Mouse (Mus musculus) lung, embryonic 16.5 days (tissue): ENCODE results near the gene Slc8b1. TPM values are rescaled to one million over a fixed set of nuclear protein-coding genes. Genes with fewer than 3 reads are reported as not detected.

Experiments used
- ATAC-seq: fragments of 200-750 bp; cut with Nextera tagmentation; 2 replicates; pipeline ENCODE4 v1.8.0; 2017; ENCODE audit warnings: low read depth, mild to moderate bottlenecking, moderate library complexity
- H3K27ac ChIP-seq: fragments of 300-500 bp; sonication (generic); 2 replicates; pipeline ENCODE4 v1.5.1; 2014; ENCODE audit warnings: mild to moderate bottlenecking, control low read depth, low read length
- H3K27me3 ChIP-seq: fragments of 300-500 bp; sonication (generic); 2 replicates; pipeline ENCODE4 v1.6.1; 2014; ENCODE audit warnings: low read depth, low read length, mixed read lengths; ENCODE audit not compliant: control insufficient read depth, insufficient read depth
- H3K36me3 ChIP-seq: fragments of 300-500 bp; sonication (generic); 2 replicates; pipeline ENCODE4 v1.6.1; 2014; ENCODE audit warnings: low read length; ENCODE audit not compliant: control insufficient read depth, insufficient read depth
- H3K4me1 ChIP-seq: fragments of 300-500 bp; sonication (generic); replicated peaks from 2 replicates; pipeline ENCODE4 v1.6.1; 2014; ENCODE audit warnings: low read length, mixed read lengths; ENCODE audit not compliant: control insufficient read depth, insufficient read depth
- H3K4me2 ChIP-seq: fragments of 300-500 bp; sonication (generic); 2 replicates; pipeline ENCODE4 v1.6.1; 2014; ENCODE audit warnings: low read depth, low read length, control low read depth
- H3K4me3 ChIP-seq: fragments of 300-500 bp; sonication (generic); 2 replicates; pipeline ENCODE4 v1.5.1; 2014; ENCODE audit warnings: mild to moderate bottlenecking, low read length, control low read depth
- H3K9ac ChIP-seq: fragments of 300-500 bp; sonication (generic); 2 replicates; pipeline ENCODE4 v1.6.1; 2014; ENCODE audit warnings: low read length, control low read depth
- H3K9me3 ChIP-seq: fragments of 300-500 bp; sonication (generic); 2 replicates; pipeline ENCODE4 v1.6.1; 2016; ENCODE audit warnings: low read length; ENCODE audit not compliant: control insufficient read depth
- WGBS: fragments of 180-500 bp; shearing (Covaris S2); extraction: QIAGEN DNeasy Blood & Tissue Kit; methylation state at CpG from one replicate; pipeline ENCODE4 v1.1.7; 2014; 5-methylcytosine and 5-hydroxymethylcytosine counted together
- polyA plus RNA-seq: library from polyadenylated mRNA; unstranded; fragments of >200 nt; fragmentation: Nextera tagmentation; extraction: Ambion mirVana; gene quantifications from 2 replicates; pipeline ENCODE4 v1.2.1, GENCODE M21; 2015

Slc8b1 gene
- polyA plus RNA-seq, 1 experiment from 2014 or later, result 8.5 TPM

DNA sequence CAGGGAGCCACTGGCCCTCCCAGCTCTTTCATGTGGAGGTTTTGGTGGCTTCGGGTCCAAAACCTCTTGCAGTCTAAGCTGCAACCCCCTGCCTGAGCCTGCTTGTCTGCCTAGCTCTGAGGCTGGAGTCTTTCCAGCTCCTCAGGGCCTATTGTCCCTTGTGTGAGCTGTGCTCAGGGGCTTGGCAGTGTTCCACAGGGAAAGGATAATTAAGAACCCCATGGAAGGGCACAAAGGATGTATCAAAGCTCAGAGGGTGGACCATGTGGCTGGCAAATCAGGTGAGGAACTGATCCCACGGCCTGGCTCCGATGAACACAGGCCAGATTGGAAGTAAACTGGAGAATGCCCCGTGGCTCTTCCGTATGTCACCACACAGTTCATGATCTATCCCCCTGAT lies 55.1 kb downstream of the Slc8b1 start:
- Histone ChIP-seq H3K9ac (peak overlapping the region; percentile 5; the same call in 1 of the 2 replicates), H3K4me1 (peaks cover 70% of the 10 kb centered on the region), H3K36me3 (no peaks in the 10 kb centered on the region), H3K27ac (peak overlapping the region; percentile 45; the same call in 1 of the 2 replicates), H3K4me3 (no peak overlapping the region), H3K4me2 (no peak overlapping the region), H3K9me3 (no peaks in the 10 kb centered on the region), H3K27me3 (no peaks in the 10 kb centered on the region)
- ATAC-seq, result no peak
- whole genome bisulfite sequencing, result 53% methylated on average over 5 of the region's 5 CpGs

- ATAC-seq, result no peak
- Histone ChIP-seq H3K9ac (no peak overlapping the region), H3K4me2 (no peak overlapping the region), H3K9me3 (no peaks in the 10 kb centered on the region), H3K27me3 (no peaks in the 10 kb centered on the region), H3K4me3 (no peak overlapping the region), H3K36me3 (no peaks in the 10 kb centered on the region), H3K4me1 (peaks cover 75% of the 10 kb centered on the region), H3K27ac (peak overlapping the region; percentile 26)
- 44% methylated on average over 9 of the region's 9 CpGs for WGBS
Observed at GRCm38 (mm10) chr5:120566681-120567252, 55.8 kb downstream of the Slc8b1 start.

DNA sequence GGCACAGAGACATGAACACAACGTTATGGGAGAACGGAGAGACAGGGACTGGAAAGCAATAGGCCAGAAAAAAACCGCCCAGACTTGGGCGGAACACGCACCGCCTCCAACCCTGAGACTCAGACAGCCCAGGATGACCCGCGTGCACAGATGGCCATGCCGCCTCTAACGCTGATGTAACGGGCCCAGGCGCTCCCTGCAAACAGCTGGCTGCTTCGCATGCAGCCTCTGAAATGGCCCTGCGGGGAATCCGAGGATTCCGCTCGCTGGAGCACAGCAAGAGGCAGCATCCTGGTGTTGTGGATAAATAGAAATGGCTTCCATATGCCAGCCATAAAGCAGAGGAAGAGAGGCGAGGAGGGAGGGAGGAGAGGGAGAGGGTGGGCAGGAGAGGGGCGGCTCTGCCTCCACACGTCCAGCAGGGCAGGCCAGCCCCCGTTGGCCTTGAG lies 56.3 kb downstream of the Slc8b1 start:
- peak; percentile 50 for ATAC-seq
- Histone ChIP-seq H3K36me3 (no peaks in the 10 kb centered on the region), H3K9ac (0 out of 2 replicates have a peak overlapping the region, but pooled peaks have one; percentile 11), H3K27me3 (no peaks in the 10 kb centered on the region), H3K4me1 (peaks cover 77% of the 10 kb centered on the region), H3K4me3 (no peak overlapping the region), H3K4me2 (no peak overlapping the region), H3K9me3 (no peaks in the 10 kb centered on the region), H3K27ac (peak overlapping the region; percentile 39)
- WGBS, result 33% methylated on average over 21 of the region's 21 CpGs

DNA sequence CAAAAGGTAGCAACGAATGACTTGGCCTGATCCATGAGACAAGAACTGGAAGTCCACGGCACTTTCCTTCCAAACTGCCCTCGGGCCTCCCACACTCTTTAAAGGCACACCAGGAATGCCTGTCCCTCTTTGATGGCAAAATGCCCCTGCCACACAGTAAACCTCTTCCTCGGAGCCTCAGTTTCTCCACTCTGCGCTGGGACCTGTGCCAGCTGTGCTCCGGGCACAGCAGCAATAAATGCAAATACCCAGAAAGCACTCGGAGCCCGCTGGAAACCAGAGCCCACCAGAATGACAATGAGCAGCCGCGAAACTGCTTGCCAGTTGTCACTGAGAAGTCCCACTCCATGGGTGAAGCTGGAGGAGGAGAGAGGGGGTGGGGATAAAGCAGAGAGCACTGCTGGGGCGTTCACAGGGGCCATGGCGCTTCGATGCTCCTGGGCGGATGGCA lies 56.8 kb downstream of the Slc8b1 start:
- Histone ChIP-seq H3K27me3 (no peaks in the 10 kb centered on the region), H3K36me3 (no peaks in the 10 kb centered on the region), H3K27ac (peak overlapping the region; percentile 39), H3K9me3 (no peaks in the 10 kb centered on the region), H3K4me3 (no peak overlapping the region), H3K9ac (0 out of 2 replicates have a peak overlapping the region, but pooled peaks have one; percentile 11), H3K4me1 (peaks cover 78% of the 10 kb centered on the region), H3K4me2 (no peak overlapping the region)
- no peak for ATAC-seq
- WGBS, result 56% methylated on average over 14 of the region's 14 CpGs

- Histone ChIP-seq H3K4me2 (no peak overlapping the region), H3K36me3 (no peaks in the 10 kb centered on the region), H3K4me1 (peaks cover 74% of the 10 kb centered on the region), H3K9me3 (no peaks in the 10 kb centered on the region), H3K27me3 (no peaks in the 10 kb centered on the region), H3K9ac (0 out of 2 replicates have a peak overlapping the region, but pooled peaks have one; percentile 0), H3K27ac (no peak overlapping the region), H3K4me3 (no peak overlapping the region)
- WGBS, result 57% methylated on average over 9 of the region's 9 CpGs
- ATAC-seq, result no peak
Observed at GRCm38 (mm10) chr5:120568336-120568768, 57.4 kb downstream of the Slc8b1 start.

GRCm38 (mm10) chr5:120568964-120569363 lies 58.0 kb downstream of the Slc8b1 start:
- H3K9ac ChIP-seq, result no peak overlapping the region
- no peaks in the 10 kb centered on the region for H3K27me3 ChIP-seq
- peaks cover 69% of the 10 kb centered on the region for H3K4me1 ChIP-seq
- no peak overlapping the region for H3K4me2 ChIP-seq
- H3K27ac ChIP-seq, result no peak overlapping the region
- no peaks in the 10 kb centered on the region for H3K36me3 ChIP-seq
- 80% methylated on average over 4 of the region's 4 CpGs for WGBS
- no peaks in the 10 kb centered on the region for H3K9me3 ChIP-seq
- H3K4me3 ChIP-seq, result no peak overlapping the region
- ATAC-seq, result no peak

GRCm38 (mm10) chr5:120569791-120570190 lies 58.8 kb downstream of the Slc8b1 start:
- peaks cover 67% of the 10 kb centered on the region for H3K4me1 ChIP-seq
- H3K9ac ChIP-seq, result no peak overlapping the region
- no peaks in the 10 kb centered on the region for H3K27me3 ChIP-seq
- no peaks in the 10 kb centered on the region for H3K9me3 ChIP-seq
- no peak overlapping the region for H3K4me3 ChIP-seq
- H3K36me3 ChIP-seq, result no peaks in the 10 kb centered on the region
- ATAC-seq, result no peak
- no peak overlapping the region for H3K27ac ChIP-seq
- 53% methylated on average over 3 of the region's 3 CpGs for WGBS
- no peak overlapping the region for H3K4me2 ChIP-seq

- Histone ChIP-seq H3K9me3 (no peaks in the 10 kb centered on the region), H3K4me2 (no peak overlapping the region), H3K36me3 (no peaks in the 10 kb centered on the region), H3K9ac (no peak overlapping the region), H3K4me1 (peaks cover 64% of the 10 kb centered on the region), H3K27ac (peak overlapping the region; percentile 69), H3K4me3 (no peak overlapping the region), H3K27me3 (no peaks in the 10 kb centered on the region)
- WGBS, result 69% methylated on average over 11 of the region's 11 CpGs
- ATAC-seq, result peak; percentile 2; the same call in 1 of the 2 replicates
Observed at GRCm38 (mm10) chr5:120570289-120570897, 59.4 kb downstream of the Slc8b1 start.

- H3K4me2 ChIP-seq, result no peak overlapping the region
- H3K9ac ChIP-seq, result no peak overlapping the region
- peak; percentile 65 for ATAC-seq
- H3K27ac ChIP-seq, result peak overlapping the region; percentile 69
- H3K4me1 ChIP-seq, result peaks cover 56% of the 10 kb centered on the region
- no peaks in the 10 kb centered on the region for H3K27me3 ChIP-seq
- no peaks in the 10 kb centered on the region for H3K9me3 ChIP-seq
- 40% methylated on average over 14 of the region's 14 CpGs for WGBS
- H3K4me3 ChIP-seq, result no peak overlapping the region
- no peaks in the 10 kb centered on the region for H3K36me3 ChIP-seq
Observed at GRCm38 (mm10) chr5:120571056-120571740, 60.2 kb downstream of the Slc8b1 start.
